In genomic region chr10:8242336-8242735, GRCm38 (mm10) we compare ENCODE assay signal across 8 mouse cellular contexts.
A peak's percentile ranks its signal among the peaks of the same experiment; 100 is the strongest.
DNase-seq lines count a peak whose midpoint lies in the region; ATAC-seq and TF ChIP-seq lines count a peak whose summit lies in the region.

No protein-coding gene starts in this region.

- H3K9ac ChIP-seq in kidney, embryonic 15.5 days = no peak overlapping the region
- no peak overlapping the region for H3K9ac ChIP-seq in neural tube, embryonic 11.5 days (ENCODE audit: low read length)

- in situ Hi-C loops in Patski (cut with MboI; ENCODE audit: low pct_unique_long_range_greater_than_20kb) = loop anchor here (5.0 to 10.0 kb wide), 2 partner anchors 45 to 472 kb away; no protein-coding TSS in a partner anchor

- intact Hi-C loops in left cerebral cortex, adult 2 months (cut with DNase I) = loop anchor here (2.0 to 10.0 kb wide), 3 partner anchors 275 to 472 kb away; partner anchors contain the start of gene Ust

- H3K4me3 ChIP-seq in kidney, adult 2 months (ENCODE audit: insufficient read depth, low read depth, low read length) = no peak overlapping the region
- H3K4me3 ChIP-seq in kidney, embryonic 15.5 days (replicated peaks) = no peak overlapping the region
- H3K4me3 ChIP-seq in left cerebral cortex, adult 2 months = no peak overlapping the region
- no peak overlapping the region for H3K4me3 ChIP-seq in neural tube, embryonic 11.5 days (ENCODE audit: low read depth, low read length)

- TF ChIP-seq CTCF in kidney, adult 2 months (conservative IDR thresholded peaks at IDR 0.05; ENCODE audit: insufficient read depth, insufficient read length, low read depth, low read length) = peak; percentile 65
- peak; percentile 82 for TF ChIP-seq CTCF in Patski (IDR thresholded peaks at IDR 0.05)
- TF ChIP-seq CTCF in left cerebral cortex, adult 2 months (IDR thresholded peaks at IDR 0.05) = peak; percentile 74

- POLR2A ChIA-PET in Patski (lab: Charles Lee) = no interaction called here

- TF ChIP-seq POLR2A in kidney, adult 2 months (IDR thresholded peaks at IDR 0.05; ENCODE audit: low read depth, low read length) = no peak

- H3K27me3 ChIP-seq in kidney, adult 2 months (replicated peaks; ENCODE audit: control insufficient read depth, insufficient read depth, low read length) = no peaks in the 10 kb centered on the region
- H3K27me3 ChIP-seq in kidney, embryonic 15.5 days = no peaks in the 10 kb centered on the region
- H3K27me3 ChIP-seq in Patski = no peaks in the 10 kb centered on the region
- no peaks in the 10 kb centered on the region for H3K27me3 ChIP-seq in neural tube, embryonic 11.5 days (ENCODE audit: control insufficient read depth, insufficient read depth, low read length)

- CTCF ChIA-PET in Patski (lab: Charles Lee) = interaction anchor here (0.9 to 3.7 kb wide), 6 partner anchors 13 to 472 kb away, joined by 3 to 13 read pairs (median 4); no protein-coding TSS in a partner anchor

- peak; percentile 64 for DNase-seq in kidney, adult 2 months
- peak; percentile 30 for DNase-seq in Patski (ENCODE audit: low read depth, low spot score)
- DNase-seq in cerebellum, postnatal 14 days = peak; percentile 87 to 89
- DNase-seq in left cerebral cortex, adult 2 months (ENCODE audit: extremely low spot score in 1 of 2, low spot score in 2 of 2) = peak; percentile 57 to 68
- DNase-seq in neural tube, embryonic 11.5 days (ENCODE audit: low spot score) = peak; percentile 53
- DNase-seq in thymus, postnatal 25 days = peak; percentile 72

- no peak for ATAC-seq in kidney, embryonic 15.5 days (replicated peaks; ENCODE audit: low FRiP score)
- peak; percentile 62 for ATAC-seq in Patski
- peak; percentile 62 for ATAC-seq in granulocyte monocyte progenitor cell, adult 5-6 weeks (replicated peaks; ENCODE audit: poor library complexity, severe bottlenecking)
- ATAC-seq in neural tube, embryonic 11.5 days (ENCODE audit: insufficient read depth, low FRiP score, low TSS enrichment) = no peak

- WGBS in kidney, adult 2 months = 23% methylated on average over 4 of the region's 4 CpGs
- WGBS in kidney, embryonic 15.5 days = 20% methylated on average over 4 of the region's 4 CpGs
- WGBS in neural tube, embryonic 11.5 days = 17% methylated on average over 4 of the region's 4 CpGs

- H3K4me2 ChIP-seq in kidney, embryonic 15.5 days = no peak overlapping the region
- H3K4me2 ChIP-seq in neural tube, embryonic 11.5 days (ENCODE audit: low read depth) = no peak overlapping the region

- H3K9me3 ChIP-seq in kidney, embryonic 15.5 days (replicated peaks) = no peaks in the 10 kb centered on the region
- no peaks in the 10 kb centered on the region for H3K9me3 ChIP-seq in neural tube, embryonic 11.5 days (ENCODE audit: control insufficient read depth, low read length)

- H3K4me1 ChIP-seq in kidney, adult 2 months (ENCODE audit: control insufficient read depth, insufficient read depth, low read length) = no peaks in the 10 kb centered on the region; the same call in 1 of the 2 replicates
- no peaks in the 10 kb centered on the region for H3K4me1 ChIP-seq in kidney, embryonic 15.5 days
- H3K4me1 ChIP-seq in neural tube, embryonic 11.5 days (ENCODE audit: control insufficient read depth, insufficient read depth, low read length) = no peaks in the 10 kb centered on the region

- no peaks in the 10 kb centered on the region for H3K36me3 ChIP-seq in kidney, adult 2 months (ENCODE audit: control insufficient read depth, insufficient read depth, low read length)
- H3K36me3 ChIP-seq in kidney, embryonic 15.5 days = no peaks in the 10 kb centered on the region; the same call in 1 of the 2 replicates
- no peaks in the 10 kb centered on the region for H3K36me3 ChIP-seq in neural tube, embryonic 11.5 days (ENCODE audit: control insufficient read depth, insufficient read depth, low read length)

- H3K27ac ChIP-seq in kidney, adult 2 months (ENCODE audit: insufficient read depth, low read depth, low read length) = no peak overlapping the region
- H3K27ac ChIP-seq in kidney, embryonic 15.5 days = no peak overlapping the region
- H3K27ac ChIP-seq in left cerebral cortex, adult 2 months = no peak overlapping the region
- H3K27ac ChIP-seq in neural tube, embryonic 11.5 days (ENCODE audit: low read depth, low read length) = no peak overlapping the region

Comparison
In these comparisons a context has a peak if more than half of its experiments do, and no peak if none do; other contexts are left out.
1. DNase-seq: peak in every context shown above with its lines; median percentile 88 in cerebellum, postnatal 14 days; 72 in thymus, postnatal 25 days; 64 in kidney, adult 2 months; 62 in left cerebral cortex, adult 2 months; 53 in neural tube, embryonic 11.5 days; 30 in Patski.
2. ATAC-seq: peak in Patski (single experiment) and granulocyte monocyte progenitor cell, adult 5-6 weeks (single experiment); none in kidney, embryonic 15.5 days (single experiment) and neural tube, embryonic 11.5 days (single experiment).
3. Peak in every context shown above with its lines, with median percentiles within 50 percentile points of each other: CTCF ChIP-seq.